Mouse (Mus musculus) effector memory CD4-positive, alpha-beta T cell, adult 5 months (primary cell): Measurements from ENCODE around the gene Ddr1. TPM values are rescaled to one million over a fixed set of nuclear protein-coding genes. Genes with fewer than 3 reads are reported as not detected.

Experiments
- polyA plus RNA-seq: library from polyadenylated mRNA; unstranded; fragments of 100-300 nt; shearing (Covaris generic); gene quantifications from one replicate; pipeline ENCODE4 v1.2.1, GENCODE M21; 2017

Gene Ddr1
- polyA plus RNA-seq = 11.5 TPM

DNA sequence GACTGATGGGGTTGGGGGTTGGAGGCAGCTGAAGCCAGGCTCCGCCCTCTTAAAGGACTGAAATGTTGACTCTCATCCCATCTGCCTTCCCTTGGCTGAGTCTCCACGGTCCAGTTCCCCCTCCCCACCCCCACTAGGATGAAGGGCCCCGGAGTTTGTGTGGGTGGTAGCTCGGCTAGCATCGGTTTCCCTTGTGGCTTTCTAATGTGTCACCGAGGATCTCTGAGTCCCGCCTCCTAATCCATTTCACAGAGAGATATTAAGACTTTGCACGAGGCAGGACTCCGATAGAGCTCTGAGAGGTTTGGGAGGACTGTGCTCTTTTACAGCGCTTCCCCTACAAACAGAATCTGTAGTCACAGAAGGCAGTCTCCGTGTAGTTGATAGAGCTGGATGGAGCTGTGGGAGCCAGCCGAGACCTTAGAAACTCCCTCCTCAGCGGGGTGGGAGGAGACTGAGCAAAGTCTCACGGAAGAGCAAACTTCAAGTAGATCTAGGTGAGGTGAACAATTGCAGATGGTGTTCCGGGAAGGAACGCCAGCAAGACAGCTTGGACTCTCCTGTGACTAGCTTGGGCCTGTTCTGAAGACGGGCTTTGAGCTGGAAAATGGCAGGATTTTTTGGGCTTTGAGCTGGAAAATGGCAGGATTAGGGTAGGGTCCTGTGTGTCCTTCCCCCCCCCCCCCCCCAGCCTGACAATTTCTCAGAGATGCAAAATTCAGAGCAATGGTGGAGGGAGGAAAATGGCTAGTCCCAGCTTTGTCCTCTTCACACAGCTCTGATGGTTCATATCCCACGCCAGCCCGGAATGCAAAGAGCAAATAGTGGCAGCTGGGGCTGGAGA is at the start of gene Ddr1:
Gene Ddr1, minus strand, starts transcription at position 1 of the 844 bp plus-strand sequence.

DNA sequence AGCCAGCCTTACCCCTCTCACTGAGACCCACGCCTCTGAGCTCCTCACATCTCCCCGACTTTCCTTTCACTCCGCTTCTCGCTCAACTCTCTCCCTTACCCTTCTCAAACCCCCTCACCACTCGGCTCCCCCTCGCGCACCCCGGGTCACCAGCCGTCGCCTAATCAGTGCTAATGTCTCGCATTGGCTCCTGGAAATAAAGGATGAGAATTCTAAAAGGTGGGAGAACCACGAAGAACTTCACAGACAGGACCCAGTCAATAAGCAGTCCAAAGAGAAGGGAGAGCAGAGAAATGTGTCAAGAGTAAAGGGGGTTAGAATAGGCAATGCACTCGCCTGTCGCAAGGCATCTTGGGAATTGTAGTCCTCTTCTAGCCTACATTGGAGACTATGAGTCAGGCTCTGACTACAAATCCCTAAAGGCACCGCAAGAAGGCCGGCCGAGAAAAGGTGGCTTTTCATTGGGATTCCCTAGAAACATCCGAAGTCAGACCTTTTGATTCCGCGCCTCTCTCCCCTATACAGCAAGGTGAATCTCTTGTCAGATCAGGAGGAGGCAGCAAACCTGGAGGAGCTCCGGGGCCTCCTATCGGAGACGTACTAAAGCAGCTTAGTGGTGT is 30.9 kb downstream of the Ddr1 start, which contains the start of gene Gtf2h4:
Gene Gtf2h4, minus strand, starts transcription at position 324 of the 620 bp plus-strand sequence.

DNA sequence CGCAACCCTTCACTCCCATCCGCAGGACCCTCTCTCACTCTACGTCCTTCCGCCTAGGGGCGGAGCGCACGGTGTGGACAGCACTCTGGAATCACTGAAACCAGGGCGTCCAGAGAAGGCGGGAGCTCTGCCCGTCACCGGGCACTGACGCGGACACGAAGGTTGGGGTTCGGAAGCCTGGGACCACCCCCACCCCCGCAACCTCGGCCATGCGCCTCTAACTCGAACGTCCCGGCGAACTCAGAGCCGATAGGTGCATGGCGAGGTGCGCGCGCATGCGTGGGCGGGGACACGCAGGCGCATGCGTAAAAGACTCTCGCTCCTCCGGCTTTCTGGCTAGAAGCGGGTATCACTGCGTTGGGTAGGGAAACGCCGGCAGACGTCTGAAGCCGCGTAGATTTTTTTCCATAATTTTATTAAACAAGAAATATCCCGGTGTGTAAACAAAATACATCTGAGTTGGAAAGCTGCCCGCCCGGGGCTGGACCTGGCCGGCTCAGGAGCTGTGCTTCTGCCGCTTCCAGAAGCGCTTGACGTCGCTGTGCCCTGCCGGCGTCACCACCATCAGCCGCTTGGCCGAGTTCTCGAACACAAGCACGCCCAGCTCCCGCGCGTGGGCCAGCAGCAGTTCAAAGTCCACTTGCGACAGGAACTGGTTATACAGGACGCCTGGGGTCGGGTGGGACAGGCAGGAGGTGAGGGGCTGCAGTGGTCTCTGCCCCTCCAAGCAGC is 36.9 kb downstream of the Ddr1 start, which contains the start of gene Vars2:
Gene Vars2, minus strand, starts transcription at position 259 of the 732 bp plus-strand sequence.

DNA sequence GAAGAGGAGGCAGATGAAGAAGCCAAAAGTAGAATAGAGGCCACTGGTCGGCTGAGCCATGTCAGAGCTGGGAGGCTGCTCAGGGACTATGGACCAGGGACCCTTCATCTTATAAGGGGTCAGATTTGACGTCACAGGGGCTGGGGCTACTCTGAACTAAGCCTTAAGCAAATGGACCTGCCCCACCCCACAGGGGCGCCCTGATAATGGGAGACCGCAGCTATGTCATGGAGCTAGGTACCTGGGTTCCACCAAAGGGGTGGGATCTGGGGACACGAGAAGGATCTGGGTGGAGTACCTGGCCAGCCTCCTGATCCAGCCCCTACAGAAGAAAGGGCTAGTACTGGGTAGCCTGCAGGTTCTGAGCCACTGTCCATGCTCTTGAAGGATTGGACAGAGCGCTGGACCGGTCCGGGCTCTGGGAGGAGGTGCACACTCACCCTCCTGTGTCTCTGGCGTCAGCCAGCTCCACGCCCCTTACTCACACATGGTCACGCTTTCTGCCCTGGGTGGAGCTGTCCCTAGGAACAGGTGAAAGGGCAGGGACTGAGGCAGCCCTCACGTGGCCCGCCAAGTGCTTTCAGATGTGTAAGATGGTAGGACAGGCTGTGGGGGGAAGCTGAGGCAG is 60.7 kb downstream of the Ddr1 start, which contains the start of gene Mucl3:
Gene Mucl3, minus strand, starts transcription at position 87 of the 628 bp plus-strand sequence.

Other genes starting within 250 kb of the Ddr1 start
- 121 TPM for gene H2-Q10, start 234.5 kb downstream of the Ddr1 start, polyA plus RNA-seq
- not detected for gene Pou5f1, start 198.6 kb downstream of the Ddr1 start, polyA plus RNA-seq
- 12.1 TPM for gene Tcf19, start 187.8 kb downstream of the Ddr1 start, polyA plus RNA-seq
- gene Cchcr1, start 187.5 kb downstream of the Ddr1 start, polyA plus RNA-seq = 15.1 TPM
- gene Psors1c2, start 171.4 kb downstream of the Ddr1 start, polyA plus RNA-seq = not detected
- gene Cdsn, start 152.5 kb downstream of the Ddr1 start, polyA plus RNA-seq = not detected
- gene 2300002M23Rik, start 137.2 kb downstream of the Ddr1 start, polyA plus RNA-seq = not detected
- not detected for gene Sfta2, start 103.1 kb downstream of the Ddr1 start, polyA plus RNA-seq
- not detected for gene Gm9573, start 78.0 kb downstream of the Ddr1 start, polyA plus RNA-seq
- not detected for gene Mucl3, start 60.9 kb downstream of the Ddr1 start, polyA plus RNA-seq
- gene Vars2, start 37.0 kb downstream of the Ddr1 start, polyA plus RNA-seq = 17.0 TPM
- gene Gtf2h4, start 30.9 kb downstream of the Ddr1 start, polyA plus RNA-seq = 14.7 TPM
- 29.2 TPM for gene Ier3, start 117.1 kb upstream of the Ddr1 start, polyA plus RNA-seq
- gene Flot1, start 118.6 kb upstream of the Ddr1 start, polyA plus RNA-seq = 52.6 TPM
- 71.0 TPM for gene Tubb5, start 133.7 kb upstream of the Ddr1 start, polyA plus RNA-seq
- 9.5 TPM for gene Mdc1, start 136.9 kb upstream of the Ddr1 start, polyA plus RNA-seq
- gene Nrm, start 156.7 kb upstream of the Ddr1 start, polyA plus RNA-seq = 24.1 TPM
- 384 TPM for gene Ppp1r18, start 161.0 kb upstream of the Ddr1 start, polyA plus RNA-seq
- 54.0 TPM for gene Dhx16, start 175.2 kb upstream of the Ddr1 start, polyA plus RNA-seq
- gene 2310061I04Rik, start 192.8 kb upstream of the Ddr1 start, polyA plus RNA-seq = 32.9 TPM
- gene Atat1, start 205.5 kb upstream of the Ddr1 start, polyA plus RNA-seq = 13.2 TPM
- 93.2 TPM for gene Mrps18b, start 211.8 kb upstream of the Ddr1 start, polyA plus RNA-seq
- gene Ppp1r10, start 211.8 kb upstream of the Ddr1 start, polyA plus RNA-seq = 76.6 TPM